Mouse (Mus musculus): ENCODE data around the gene Sgpp1. TPM values are rescaled to one million over a fixed set of nuclear protein-coding genes. Genes with fewer than 3 reads are reported as not detected.

Gene Sgpp1
- polyA plus RNA-seq, 1 experiment from 2014 or later, result 27.0 TPM

DNA sequence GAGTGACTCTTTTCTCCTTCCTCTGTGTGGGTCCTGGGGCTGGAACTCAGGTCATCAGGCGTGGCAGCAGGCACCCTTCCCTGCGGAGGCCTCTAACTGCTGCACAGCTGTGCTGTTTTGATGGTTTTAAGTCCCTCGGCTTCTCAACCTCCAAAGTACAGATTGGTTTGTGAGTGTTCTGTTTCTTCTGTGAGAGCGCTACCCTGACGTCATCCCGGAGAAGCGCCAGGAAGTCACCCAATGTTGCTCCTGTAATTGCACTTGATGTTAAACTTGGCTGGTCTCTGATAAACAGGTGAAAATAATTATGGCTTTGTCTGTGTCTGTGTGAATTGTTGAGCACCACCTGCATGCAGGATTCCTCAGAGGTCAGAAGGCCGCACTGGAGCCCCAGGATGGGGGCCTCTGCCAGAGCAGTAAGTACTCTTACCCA, 31.4 kb upstream of the Sgpp1 start:
- no peaks in the 10 kb centered on the region for H3K27me3 ChIP-seq (ENCODE audit: insufficient read depth, low read length)
- 34% methylated on average over 8 of the region's 8 CpGs for WGBS
- H3K9me3 ChIP-seq (replicated peaks; ENCODE audit: low read length), result no peaks in the 10 kb centered on the region
- DNase-seq (ENCODE audit: low spot score) (peak; percentile 46), ATAC-seq (replicated peaks; ENCODE audit: low FRiP score, low read depth) (no peak)
- H3K9ac ChIP-seq (ENCODE audit: low read depth, low read length), result no peak overlapping the region
- no peak overlapping the region for H3K27ac ChIP-seq
- H3K4me1 ChIP-seq (replicated peaks; ENCODE audit: insufficient read depth, low read length), result no peaks in the 10 kb centered on the region
- no peak overlapping the region for H3K4me3 ChIP-seq (replicated peaks; ENCODE audit: low read depth, low read length)
- no peaks in the 10 kb centered on the region for H3K36me3 ChIP-seq (ENCODE audit: insufficient read depth, low read length)
- no peak for TF ChIP-seq CTCF (IDR thresholded peaks at IDR 0.05; ENCODE audit: low read depth)
- H3K4me2 ChIP-seq (ENCODE audit: low read length), result no peak overlapping the region

DNA sequence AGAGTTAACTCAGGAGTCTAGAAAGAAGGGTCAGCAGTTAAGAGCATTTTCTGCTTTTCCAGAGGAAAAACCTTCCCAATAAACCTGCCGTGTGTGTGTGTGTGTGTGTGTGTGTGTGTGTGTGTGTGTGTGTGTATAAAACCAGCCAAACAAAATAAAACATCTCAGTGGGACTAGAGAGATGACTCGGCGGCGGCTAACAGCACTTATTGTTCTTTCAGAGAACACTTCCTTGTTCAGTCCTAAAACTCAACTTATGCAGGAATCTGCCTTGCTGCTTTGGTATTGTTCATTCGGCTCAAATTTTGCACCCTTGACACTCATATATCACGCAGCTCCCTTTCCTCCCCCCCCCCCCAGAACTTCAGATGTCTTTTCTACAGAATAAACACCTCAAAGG, 30.9 kb upstream of the Sgpp1 start:
- DNase-seq (ENCODE audit: low spot score), result peak; percentile 46
- no peak overlapping the region for H3K4me2 ChIP-seq (ENCODE audit: low read length)

GRCm38 (mm10) chr12:75765751-75766150, 30.2 kb upstream of the Sgpp1 start:
- Histone ChIP-seq H3K4me3 (replicated peaks; ENCODE audit: low read depth, low read length) (no peak overlapping the region), H3K9me3 (replicated peaks; ENCODE audit: low read length) (no peaks in the 10 kb centered on the region), H3K27me3 (ENCODE audit: insufficient read depth, low read length) (no peaks in the 10 kb centered on the region), H3K36me3 (ENCODE audit: insufficient read depth, low read length) (no peaks in the 10 kb centered on the region), H3K4me2 (ENCODE audit: low read length) (no peak overlapping the region; the same call in 1 of the 2 replicates), H3K4me1 (replicated peaks; ENCODE audit: insufficient read depth, low read length) (no peaks in the 10 kb centered on the region), H3K27ac (peak overlapping the region; percentile 58; the same call in 1 of the 2 replicates), H3K9ac (ENCODE audit: low read depth, low read length) (no peak overlapping the region)
- ATAC-seq (replicated peaks; ENCODE audit: low FRiP score, low read depth), result no peak
- TF ChIP-seq CTCF (IDR thresholded peaks at IDR 0.05; ENCODE audit: low read depth), result no peak
- DNase-seq (ENCODE audit: low spot score), result peak; percentile 59
- 60% methylated on average over 3 of the region's 3 CpGs for WGBS

More for the DNA sequence above, 30.9 kb upstream of the Sgpp1 start:
- 35% methylated on average over 6 of the region's 6 CpGs for WGBS
- Histone ChIP-seq H3K4me3 (replicated peaks; ENCODE audit: low read depth, low read length) (no peak overlapping the region), H3K36me3 (ENCODE audit: insufficient read depth, low read length) (no peaks in the 10 kb centered on the region), H3K27ac (peak overlapping the region; percentile 58; the same call in 1 of the 2 replicates), H3K4me1 (replicated peaks; ENCODE audit: insufficient read depth, low read length) (no peaks in the 10 kb centered on the region), H3K27me3 (ENCODE audit: insufficient read depth, low read length) (no peaks in the 10 kb centered on the region), H3K9ac (ENCODE audit: low read depth, low read length) (no peak overlapping the region), H3K9me3 (replicated peaks; ENCODE audit: low read length) (no peaks in the 10 kb centered on the region)
- no peak for ATAC-seq (replicated peaks; ENCODE audit: low FRiP score, low read depth)
- no peak for TF ChIP-seq CTCF (IDR thresholded peaks at IDR 0.05; ENCODE audit: low read depth)

GRCm38 (mm10) chr12:75756387-75756786, 20.9 kb upstream of the Sgpp1 start:
- H3K4me1 ChIP-seq (replicated peaks; ENCODE audit: insufficient read depth, low read length), result no peaks in the 10 kb centered on the region
- H3K27me3 ChIP-seq (ENCODE audit: insufficient read depth, low read length), result no peaks in the 10 kb centered on the region
- WGBS, result 83% methylated on average over 2 of the region's 2 CpGs
- no peak for DNase-seq (ENCODE audit: low spot score)
- no peak overlapping the region for H3K27ac ChIP-seq
- no peaks in the 10 kb centered on the region for H3K36me3 ChIP-seq (ENCODE audit: insufficient read depth, low read length)
- no peak for ATAC-seq (replicated peaks; ENCODE audit: low FRiP score, low read depth)
- H3K9me3 ChIP-seq (replicated peaks; ENCODE audit: low read length), result no peaks in the 10 kb centered on the region
- no peak for TF ChIP-seq CTCF (IDR thresholded peaks at IDR 0.05; ENCODE audit: low read depth)
- no peak overlapping the region for H3K9ac ChIP-seq (ENCODE audit: low read depth, low read length)
- no peak overlapping the region for H3K4me2 ChIP-seq (ENCODE audit: low read length)
- H3K4me3 ChIP-seq (replicated peaks; ENCODE audit: low read depth, low read length), result no peak overlapping the region

GRCm38 (mm10) chr12:75753730-75754129, 18.2 kb upstream of the Sgpp1 start:
- no peak for TF ChIP-seq CTCF (IDR thresholded peaks at IDR 0.05; ENCODE audit: low read depth)
- no peak overlapping the region for H3K4me3 ChIP-seq (replicated peaks; ENCODE audit: low read depth, low read length)
- no peaks in the 10 kb centered on the region for H3K9me3 ChIP-seq (replicated peaks; ENCODE audit: low read length)
- no peak overlapping the region for H3K27ac ChIP-seq
- no peak overlapping the region for H3K4me2 ChIP-seq (ENCODE audit: low read length)
- H3K36me3 ChIP-seq (ENCODE audit: insufficient read depth, low read length), result no peaks in the 10 kb centered on the region
- no peaks in the 10 kb centered on the region for H3K4me1 ChIP-seq (replicated peaks; ENCODE audit: insufficient read depth, low read length)
- no peak overlapping the region for H3K9ac ChIP-seq (ENCODE audit: low read depth, low read length)
- H3K27me3 ChIP-seq (ENCODE audit: insufficient read depth, low read length), result no peaks in the 10 kb centered on the region
- DNase-seq (ENCODE audit: low spot score), result no peak
- no peak for ATAC-seq (replicated peaks; ENCODE audit: low FRiP score, low read depth)
- 92% methylated on average over 8 of the region's 8 CpGs for WGBS

DNA sequence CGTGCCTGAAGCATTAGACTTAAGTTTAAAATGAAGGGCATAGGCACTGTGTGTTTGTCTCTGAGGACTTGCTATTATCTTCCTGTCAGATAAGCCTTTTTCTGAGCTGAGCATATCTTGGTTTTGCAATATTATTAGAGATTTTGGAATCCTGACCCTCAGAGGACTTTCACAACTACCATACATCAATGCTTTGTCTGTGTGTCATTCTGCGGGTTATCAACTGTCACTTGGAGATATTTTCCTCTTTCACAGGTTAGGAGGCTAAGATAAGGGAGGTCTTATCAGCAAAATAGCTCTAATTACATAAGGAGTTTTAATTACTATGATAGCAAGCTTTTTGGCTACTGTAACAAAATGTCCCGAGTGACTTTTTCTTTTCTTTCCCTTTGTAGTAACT, 16.5 kb upstream of the Sgpp1 start:
- no peaks in the 10 kb centered on the region for H3K27me3 ChIP-seq (ENCODE audit: insufficient read depth, low read length)
- H3K9ac ChIP-seq (ENCODE audit: low read depth, low read length), result no peak overlapping the region
- no peak overlapping the region for H3K4me3 ChIP-seq (replicated peaks; ENCODE audit: low read depth, low read length)
- no peak overlapping the region for H3K4me2 ChIP-seq (ENCODE audit: low read length)
- ATAC-seq (replicated peaks; ENCODE audit: low FRiP score, low read depth), result no peak
- H3K36me3 ChIP-seq (ENCODE audit: insufficient read depth, low read length), result no peaks in the 10 kb centered on the region
- DNase-seq (ENCODE audit: low spot score), result no peak
- H3K9me3 ChIP-seq (replicated peaks; ENCODE audit: low read length), result no peaks in the 10 kb centered on the region
- no peaks in the 10 kb centered on the region for H3K4me1 ChIP-seq (replicated peaks; ENCODE audit: insufficient read depth, low read length)
- 42% methylated on average over 3 of the region's 3 CpGs for WGBS
- TF ChIP-seq CTCF (IDR thresholded peaks at IDR 0.05; ENCODE audit: low read depth), result no peak
- no peak overlapping the region for H3K27ac ChIP-seq

- no peak overlapping the region for H3K4me2 ChIP-seq (ENCODE audit: low read length)
- WGBS, result 67% methylated on average over 4 of the region's 4 CpGs
- H3K4me3 ChIP-seq (replicated peaks; ENCODE audit: low read depth, low read length), result no peak overlapping the region
- H3K36me3 ChIP-seq (ENCODE audit: insufficient read depth, low read length), result no peaks in the 10 kb centered on the region
- no peak for TF ChIP-seq CTCF (IDR thresholded peaks at IDR 0.05; ENCODE audit: low read depth)
- H3K27me3 ChIP-seq (ENCODE audit: insufficient read depth, low read length), result no peaks in the 10 kb centered on the region
- no peak overlapping the region for H3K27ac ChIP-seq
- H3K9me3 ChIP-seq (replicated peaks; ENCODE audit: low read length), result no peaks in the 10 kb centered on the region
- no peaks in the 10 kb centered on the region for H3K4me1 ChIP-seq (replicated peaks; ENCODE audit: insufficient read depth, low read length)
- no peak for ATAC-seq (replicated peaks; ENCODE audit: low FRiP score, low read depth)
- H3K9ac ChIP-seq (ENCODE audit: low read depth, low read length), result no peak overlapping the region
- no peak for DNase-seq (ENCODE audit: low spot score)
These were observed 13.0 kb upstream of the Sgpp1 start for GRCm38 (mm10) chr12:75748574-75748973.
